Mouse (Mus musculus) MEL (cell line): ENCODE data around the gene Dlg2. TPM values are rescaled to one million over a fixed set of nuclear protein-coding genes. Genes with fewer than 3 reads are reported as not detected.
A peak's percentile ranks its signal among the peaks of the same experiment; 100 is the strongest.

ENCODE experiments used
- DNase-seq: peaks from one replicate; pipeline ENCODE4 v3.0.0; 2011; ENCODE audit warnings: low read depth, low spot score
- H3K27ac ChIP-seq: 2 replicates; pipeline ENCODE4 v1.5.1; 2012; ENCODE audit warnings: low read depth, mild to moderate bottlenecking, control low read depth, low read length, moderate library complexity; ENCODE audit not compliant: control insufficient read depth
- H3K27me3 ChIP-seq, 2 experiments: fragments of 150-350 bp in 1 of 2; sonication (generic) in 1 of 2; 2 replicates each; pipeline ENCODE4 v1.6.1; 2012; ENCODE audit warnings: low read length in 2 of 2, mild to moderate bottlenecking in 2 of 2, improper control_type of control experiment in 1 of 2, moderate library complexity in 1 of 2; ENCODE audit not compliant: insufficient read depth in 2 of 2, control insufficient read depth in 1 of 2
- H3K36me3 ChIP-seq, 2 experiments: 2 replicates each; pipeline ENCODE4 v1.6.1; 2012 to 2014; ENCODE audit warnings: low read length in 2 of 2, improper control_type of control experiment in 1 of 2, inconsistent platforms in 1 of 2, mild to moderate bottlenecking in 1 of 2; ENCODE audit not compliant: insufficient read depth in 2 of 2, control insufficient read depth in 1 of 2
- H3K4me1 ChIP-seq, 2 experiments: fragments of 150-350 bp in 1 of 2; sonication (generic) in 1 of 2; 2 replicates each; pipeline ENCODE4 v1.6.1; 2012; ENCODE audit warnings: low read length in 2 of 2, improper control_type of control experiment in 1 of 2, mild to moderate bottlenecking in 1 of 2; ENCODE audit not compliant: insufficient read depth in 2 of 2, control insufficient read depth in 1 of 2
- H3K4me3 ChIP-seq, 2 experiments: fragments of 150-350 bp in 1 of 2; sonication (generic) in 1 of 2; 2 replicates each; pipeline ENCODE4 v1.5.1; 2012; ENCODE audit warnings: low read depth in 2 of 2, low read length in 2 of 2, mild to moderate bottlenecking in 2 of 2, moderate library complexity in 2 of 2, control low read depth in 1 of 2, improper control_type of control experiment in 1 of 2; ENCODE audit not compliant: control insufficient read depth in 1 of 2, insufficient read depth in 1 of 2
- H3K79me2 ChIP-seq: 2 replicates; pipeline ENCODE4 v1.6.1; 2012; ENCODE audit warnings: mild to moderate bottlenecking, low read length, moderate library complexity; ENCODE audit not compliant: control insufficient read depth, poor library complexity, insufficient read depth
- H3K9ac ChIP-seq: 2 replicates; pipeline ENCODE4 v1.6.1; 2012; ENCODE audit warnings: low read depth, mild to moderate bottlenecking, control low read depth, low read length, moderate library complexity; ENCODE audit not compliant: control insufficient read depth, poor library complexity, severe bottlenecking
- H3K9me3 ChIP-seq: fragments of 150-350 bp; sonication (generic); replicated peaks from 2 replicates; pipeline ENCODE4 v1.6.1; 2012; ENCODE audit warnings: mild to moderate bottlenecking, low read length, improper control_type of control experiment, moderate library complexity; ENCODE audit not compliant: insufficient read depth
- BHLHE40 ChIP-seq: IDR thresholded peaks from 2 replicates; pipeline ENCODE4 v1.6.1; 2012; ENCODE audit warnings: low read depth, mild to moderate bottlenecking, inconsistent platforms, low read length, improper control_type of control experiment, borderline replicate concordance
- CHD2 ChIP-seq: IDR thresholded peaks from 2 replicates; pipeline ENCODE4 v1.6.1; 2011; ENCODE audit warnings: low read length, improper control_type of control experiment
- E2F4 ChIP-seq: IDR thresholded peaks from 2 replicates; pipeline ENCODE4 v1.6.1; 2011; ENCODE audit warnings: low read depth, low read length, improper control_type of control experiment, borderline replicate concordance
- GABPA ChIP-seq: IDR thresholded peaks from 2 replicates; pipeline ENCODE4 v1.6.1; 2012; ENCODE audit warnings: low read depth, mild to moderate bottlenecking, inconsistent platforms, low read length, improper control_type of control experiment, moderate library complexity
- JUND ChIP-seq: IDR thresholded peaks from 2 replicates; pipeline ENCODE4 v1.6.1; 2011; ENCODE audit warnings: low read depth, mild to moderate bottlenecking, improper control_type of control experiment, low read length
- KAT2A ChIP-seq: conservative IDR thresholded peaks from 2 replicates; pipeline ENCODE4 v1.6.1; 2012; ENCODE audit warnings: low read depth, low read length, improper control_type of control experiment, inconsistent platforms
- MAX ChIP-seq: IDR thresholded peaks from 2 replicates; pipeline ENCODE4 v1.6.1; 2011; ENCODE audit warnings: low read length, improper control_type of control experiment
- MAZ ChIP-seq: IDR thresholded peaks from 2 replicates; pipeline ENCODE4 v1.6.1; 2012; ENCODE audit warnings: low read depth, mild to moderate bottlenecking, inconsistent platforms, low read length, improper control_type of control experiment
- MEF2A ChIP-seq: IDR thresholded peaks from 2 replicates; pipeline ENCODE4 v1.6.1; 2014; ENCODE audit warnings: low read depth, mild to moderate bottlenecking, inconsistent platforms, low read length, improper control_type of control experiment; ENCODE audit not compliant: poor library complexity, insufficient replicate concordance, severe bottlenecking; ENCODE audit errors: extremely low read depth
- MYB ChIP-seq: IDR thresholded peaks from 2 replicates; pipeline ENCODE4 v1.6.1; 2011; ENCODE audit warnings: mild to moderate bottlenecking, low read depth, low read length, improper control_type of control experiment
- POLR2AphosphoS5 ChIP-seq: IDR thresholded peaks from 2 replicates; pipeline ENCODE4 v1.6.1; 2012; ENCODE audit warnings: low read depth, borderline replicate concordance, mild to moderate bottlenecking, inconsistent platforms, low read length, moderate library complexity, mixed read lengths
- RAD21 ChIP-seq: IDR thresholded peaks from 2 replicates; pipeline ENCODE4 v1.6.1; 2011; ENCODE audit warnings: mild to moderate bottlenecking, low read depth, low read length, improper control_type of control experiment
- RCOR1 ChIP-seq: IDR thresholded peaks from 2 replicates; pipeline ENCODE4 v1.6.1; 2012; ENCODE audit warnings: low read depth, mild to moderate bottlenecking, inconsistent platforms, low read length, improper control_type of control experiment
- TAL1 ChIP-seq: IDR thresholded peaks from 2 replicates; pipeline ENCODE4 v1.6.1; 2012; ENCODE audit warnings: mild to moderate bottlenecking, inconsistent platforms, low read length, moderate library complexity, mixed read lengths
- TBP ChIP-seq: IDR thresholded peaks from 2 replicates; pipeline ENCODE4 v1.8.0; 2011; ENCODE audit warnings: low read depth, low read length, improper control_type of control experiment
- USF2 ChIP-seq, 2 experiments: IDR thresholded peaks; 2 replicates each; pipeline ENCODE4 v1.6.1; 2011 to 2012; ENCODE audit warnings: improper control_type of control experiment in 2 of 2, low read length in 2 of 2, borderline replicate concordance in 1 of 2, inconsistent platforms in 1 of 2, low read depth in 1 of 2, mild to moderate bottlenecking in 1 of 2; ENCODE audit not compliant: insufficient read depth in 1 of 2
- ZKSCAN1 ChIP-seq: IDR thresholded peaks from 2 replicates; pipeline ENCODE4 v1.6.1; 2012; ENCODE audit warnings: low read depth, mild to moderate bottlenecking, inconsistent platforms, low read length, improper control_type of control experiment, moderate library complexity
- ZMIZ1 ChIP-seq: IDR thresholded peaks from 2 replicates; pipeline ENCODE4 v1.6.1; 2012; ENCODE audit warnings: low read depth, mild to moderate bottlenecking, inconsistent platforms, low read length, improper control_type of control experiment, moderate library complexity
- polyA plus RNA-seq, 2 experiments: library from polyadenylated mRNA; stranded (reverse) in 1 of 2; unstranded in 1 of 2; fragments of >175 nt in 1 of 2; fragments of >200 nt in 1 of 2; gene quantifications; 2 replicates each; pipeline versions ENCODE4 v1.2.1 to v1.2.4; 2012; ENCODE audit warnings: low replicate concordance in 2 of 2, low read depth in 1 of 2; ENCODE audit not compliant: insufficient read length in 2 of 2, insufficient read depth in 1 of 2, missing spikeins in 1 of 2
- total RNA-seq: library from RNA; depleted of rRNA; stranded (reverse); fragments of 300-350 nt; gene quantifications from 2 replicates; pipeline ENCODE4 v1.2.3, GENCODE M21; 2012

The Dlg2 gene
- total and polyA plus RNA-seq, 3 experiments = 0.04 TPM; not detected in 2

GRCm38 (mm10) chr7:90456845-90457468, 19.5 kb upstream of the Dlg2 start, which contains the start of gene Tmem126a (continued):
- TF ChIP-seq TBP (peak; percentile 68), USF2 (IDR thresholded peaks at IDR 0.05; ENCODE audit: borderline replicate concordance in 1 of 2, insufficient read depth in 1 of 2, low read depth in 1 of 2, low read length in 2 of 2) (peak; percentile 11 to 60; a peak in 2 of 4 replicates), GABPA (no peak), MAX (peak; percentile 79), ZMIZ1 (peak; percentile 84), MEF2A (no peak), RAD21 (no peak), E2F4 (no peak), MAZ (no peak), TAL1 (no peak), BHLHE40 (peak; percentile 80)

- DNase-seq = no peak
- TF ChIP-seq KAT2A (no peak), BHLHE40 (peak; percentile 78; the same call in 1 of the 2 replicates), RCOR1 (no peak), MYB (peak; percentile 46), TAL1 (no peak)
- Histone ChIP-seq H3K36me3 (peaks cover 0 to 18% of the 10 kb centered on the region in 2 experiments; a peak in 3 of 4 replicates), H3K4me3 (peak overlapping the region; percentile 62 to 78), H3K9me3 (no peaks in the 10 kb centered on the region), H3K79me2 (peaks cover 3% of the 10 kb centered on the region; the same call in 1 of the 2 replicates), H3K27ac (peak overlapping the region; percentile 58), H3K4me1 (peaks cover 2 to 3% of the 10 kb centered on the region in 2 experiments; a peak in 3 of 4 replicates), H3K9ac (peak overlapping the region; percentile 79), H3K27me3 (no peaks in the 10 kb centered on the region)
Observed at GRCm38 (mm10) chr7:90457517-90457916, 19.0 kb upstream of the Dlg2 start.

GRCm38 (mm10) chr7:90460330-90460729, 16.1 kb upstream of the Dlg2 start:
- no peak for TF ChIP-seq ZKSCAN1
- TF ChIP-seq JUND = no peak
- TF ChIP-seq POLR2AphosphoS5 = no peak
- TF ChIP-seq CHD2 = no peak
- Histone ChIP-seq H3K79me2 (peaks cover 3% of the 10 kb centered on the region; the same call in 1 of the 2 replicates), H3K9ac (no peak overlapping the region), H3K36me3 (peaks cover 0 to 11% of the 10 kb centered on the region in 2 experiments; a peak in 2 of 4 replicates), H3K4me3 (no peak overlapping the region), H3K27ac (no peak overlapping the region), H3K4me1 (peaks cover 2 to 3% of the 10 kb centered on the region in 2 experiments; a peak in 3 of 4 replicates), H3K27me3 (no peaks in the 10 kb centered on the region), H3K9me3 (no peaks in the 10 kb centered on the region)
- no peak for DNase-seq
